Mouse (Mus musculus) embryonic facial prominence, embryonic 13.5 days (tissue): Measurements from ENCODE around the gene Tiam2. TPM values are rescaled to one million over a fixed set of nuclear protein-coding genes. Genes with fewer than 3 reads are reported as not detected.

Experiments
- ATAC-seq: fragments of 200-750 bp; cut with Nextera tagmentation; 2 replicates; pipeline ENCODE4 v1.8.0; 2017; ENCODE audit warnings: low read depth; ENCODE audit not compliant: insufficient number of reproducible peaks, insufficient read depth, low FRiP score, low TSS enrichment
- H3K27ac ChIP-seq: fragments of 300-500 bp; sonication (generic); 2 replicates; pipeline ENCODE4 v1.5.1; 2015; ENCODE audit warnings: moderate library complexity, mild to moderate bottlenecking, inconsistent platforms
- H3K27me3 ChIP-seq: fragments of 300-500 bp; sonication (generic); 2 replicates; pipeline ENCODE4 v1.6.1; 2015; ENCODE audit warnings: mild to moderate bottlenecking, inconsistent platforms
- H3K36me3 ChIP-seq: fragments of 300-500 bp; sonication (generic); 2 replicates; pipeline ENCODE4 v1.6.1; 2015; ENCODE audit warnings: mild to moderate bottlenecking, inconsistent platforms
- H3K4me1 ChIP-seq: fragments of 300-500 bp; sonication (generic); 2 replicates; pipeline ENCODE4 v1.6.1; 2015; ENCODE audit warnings: inconsistent platforms
- H3K4me2 ChIP-seq: fragments of 300-500 bp; sonication (generic); 2 replicates; pipeline ENCODE4 v1.6.1; 2015; ENCODE audit warnings: moderate library complexity, mild to moderate bottlenecking, inconsistent platforms
- H3K4me3 ChIP-seq: fragments of 300-500 bp; sonication (generic); 2 replicates; pipeline ENCODE4 v1.5.1; 2015; ENCODE audit warnings: mild to moderate bottlenecking, inconsistent platforms
- H3K9ac ChIP-seq: fragments of 300-500 bp; sonication (generic); 2 replicates; pipeline ENCODE4 v1.6.1; 2015; ENCODE audit warnings: mild to moderate bottlenecking, inconsistent platforms
- H3K9me3 ChIP-seq: fragments of 300-500 bp; sonication (generic); 2 replicates; pipeline ENCODE4 v1.6.1; 2016; ENCODE audit warnings: inconsistent platforms
- WGBS: fragments of 180-500 bp; shearing (Covaris S2); methylation state at CpG from one replicate; pipeline ENCODE4 v1.1.7; 2015; ENCODE audit warnings: mixed read lengths; 5-methylcytosine and 5-hydroxymethylcytosine counted together
- polyA plus RNA-seq: library from polyadenylated mRNA; unstranded; fragments of >200 nt; fragmentation: Nextera tagmentation; extraction: Ambion mirVana; gene quantifications from 2 replicates; pipeline ENCODE4 v1.2.1, GENCODE M21; 2015

The Tiam2 gene
- polyA plus RNA-seq, 1 experiment from 2014 or later = 25.2 TPM

- H3K27me3 ChIP-seq = no peaks in the 10 kb centered on the region
- no peak overlapping the region for H3K4me2 ChIP-seq
- H3K9me3 ChIP-seq = no peaks in the 10 kb centered on the region
- H3K36me3 ChIP-seq = peaks cover 56% of the 10 kb centered on the region
- no peak overlapping the region for H3K4me3 ChIP-seq
- H3K27ac ChIP-seq = 0 out of 2 replicates have a peak overlapping the region, but pooled peaks have one; percentile 34
- no peak for ATAC-seq
- H3K9ac ChIP-seq = no peak overlapping the region
- H3K4me1 ChIP-seq = peaks cover 11% of the 10 kb centered on the region; the same call in 1 of the 2 replicates
- 26% methylated on average over 10 of the region's 10 CpGs for WGBS
These were observed 106.5 kb downstream of the Tiam2 start for GRCm38 (mm10) chr17:3432590-3433498.

- 87% methylated on average over 3 of the region's 3 CpGs for WGBS
- H3K27me3 ChIP-seq = no peaks in the 10 kb centered on the region
- H3K4me3 ChIP-seq = no peak overlapping the region
- no peaks in the 10 kb centered on the region for H3K9me3 ChIP-seq
- H3K27ac ChIP-seq = no peak overlapping the region
- H3K4me1 ChIP-seq = peaks cover 11% of the 10 kb centered on the region; the same call in 1 of the 2 replicates
- ATAC-seq = no peak
- peaks cover 55% of the 10 kb centered on the region for H3K36me3 ChIP-seq
- no peak overlapping the region for H3K9ac ChIP-seq
- no peak overlapping the region for H3K4me2 ChIP-seq
These were observed 107.3 kb downstream of the Tiam2 start for GRCm38 (mm10) chr17:3433521-3434271.

- Histone ChIP-seq H3K9me3 (no peaks in the 10 kb centered on the region), H3K9ac (no peak overlapping the region), H3K36me3 (peaks cover 50% of the 10 kb centered on the region), H3K4me3 (no peak overlapping the region), H3K4me1 (peaks cover 11% of the 10 kb centered on the region; the same call in 1 of the 2 replicates), H3K4me2 (no peak overlapping the region), H3K27me3 (no peaks in the 10 kb centered on the region), H3K27ac (no peak overlapping the region)
- no peak for ATAC-seq
- 82% methylated on average over 1 of the region's 1 CpGs for WGBS
These were observed 108.9 kb downstream of the Tiam2 start for GRCm38 (mm10) chr17:3435299-3435698.

GRCm38 (mm10) chr17:3436841-3437515 is 110.6 kb downstream of the Tiam2 start:
- Histone ChIP-seq H3K27ac (no peak overlapping the region), H3K9me3 (no peaks in the 10 kb centered on the region), H3K4me2 (no peak overlapping the region), H3K9ac (no peak overlapping the region), H3K36me3 (peaks cover 38% of the 10 kb centered on the region), H3K4me3 (no peak overlapping the region), H3K4me1 (peaks cover 10% of the 10 kb centered on the region), H3K27me3 (no peaks in the 10 kb centered on the region)
- ATAC-seq = no peak
- 45% methylated on average over 12 of the region's 12 CpGs for WGBS

- Histone ChIP-seq H3K27ac (peak overlapping the region; percentile 39; the same call in 1 of the 2 replicates), H3K9ac (0 out of 2 replicates have a peak overlapping the region, but pooled peaks have one; percentile 2), H3K27me3 (no peaks in the 10 kb centered on the region), H3K4me2 (no peak overlapping the region), H3K4me3 (no peak overlapping the region), H3K9me3 (no peaks in the 10 kb centered on the region), H3K36me3 (peaks cover 25% of the 10 kb centered on the region), H3K4me1 (peaks cover 19% of the 10 kb centered on the region)
- WGBS = 66% methylated on average over 10 of the region's 10 CpGs
- ATAC-seq = no peak
These were observed 116.4 kb downstream of the Tiam2 start for GRCm38 (mm10) chr17:3442526-3443401.

GRCm38 (mm10) chr17:3446191-3446950 is 120.0 kb downstream of the Tiam2 start:
- H3K4me2 ChIP-seq = no peak overlapping the region
- no peak overlapping the region for H3K4me3 ChIP-seq
- no peak overlapping the region for H3K9ac ChIP-seq
- H3K4me1 ChIP-seq = peaks cover 19% of the 10 kb centered on the region
- no peak for ATAC-seq
- H3K27ac ChIP-seq = no peak overlapping the region
- no peaks in the 10 kb centered on the region for H3K9me3 ChIP-seq
- peaks cover 22% of the 10 kb centered on the region for H3K36me3 ChIP-seq
- H3K27me3 ChIP-seq = no peaks in the 10 kb centered on the region
- 55% methylated on average over 8 of the region's 8 CpGs for WGBS

GRCm38 (mm10) chr17:3448725-3449124 is 122.4 kb downstream of the Tiam2 start:
- H3K9me3 ChIP-seq = no peaks in the 10 kb centered on the region
- WGBS = 36% methylated on average over 3 of the region's 3 CpGs
- H3K36me3 ChIP-seq = peaks cover 36% of the 10 kb centered on the region
- H3K4me1 ChIP-seq = peaks cover 6% of the 10 kb centered on the region
- H3K27me3 ChIP-seq = no peaks in the 10 kb centered on the region
- no peak overlapping the region for H3K4me2 ChIP-seq
- H3K4me3 ChIP-seq = no peak overlapping the region
- ATAC-seq = no peak
- no peak overlapping the region for H3K27ac ChIP-seq
- H3K9ac ChIP-seq = no peak overlapping the region

GRCm38 (mm10) chr17:3451077-3451476 is 124.7 kb downstream of the Tiam2 start:
- Histone ChIP-seq H3K4me1 (peaks cover under 1% of the 10 kb centered on the region), H3K9me3 (no peaks in the 10 kb centered on the region), H3K4me3 (no peak overlapping the region), H3K9ac (no peak overlapping the region), H3K4me2 (no peak overlapping the region), H3K36me3 (peaks cover 44% of the 10 kb centered on the region), H3K27me3 (no peaks in the 10 kb centered on the region), H3K27ac (no peak overlapping the region)
- no peak for ATAC-seq
- 75% methylated on average over 2 of the region's 2 CpGs for WGBS

- Histone ChIP-seq H3K36me3 (peaks cover 50% of the 10 kb centered on the region), H3K4me3 (no peak overlapping the region)
- ATAC-seq = no peak
These were observed 126.4 kb downstream of the Tiam2 start for GRCm38 (mm10) chr17:3452571-3453311.

GRCm38 (mm10) chr17:3453946-3454345 is 127.6 kb downstream of the Tiam2 start:
- Histone ChIP-seq H3K27ac (no peak overlapping the region), H3K4me1 (no peaks in the 10 kb centered on the region), H3K27me3 (no peaks in the 10 kb centered on the region), H3K36me3 (peaks cover 49% of the 10 kb centered on the region), H3K4me2 (no peak overlapping the region), H3K4me3 (no peak overlapping the region), H3K9me3 (no peaks in the 10 kb centered on the region), H3K9ac (no peak overlapping the region)
- 34% methylated on average over 10 of the region's 10 CpGs for WGBS
- ATAC-seq = no peak

More at GRCm38 (mm10) chr17:3452571-3453311, 126.4 kb downstream of the Tiam2 start:
- no peaks in the 10 kb centered on the region for H3K9me3 ChIP-seq
- H3K4me2 ChIP-seq = no peak overlapping the region
- 86% methylated on average over 12 of the region's 12 CpGs for WGBS
- H3K27ac ChIP-seq = no peak overlapping the region
- H3K27me3 ChIP-seq = no peaks in the 10 kb centered on the region
- no peak overlapping the region for H3K9ac ChIP-seq
- no peaks in the 10 kb centered on the region for H3K4me1 ChIP-seq
